Mouse (Mus musculus) hindbrain, embryonic 13.5 days (tissue): ENCODE data around the gene Dppa3. TPM values are rescaled to one million over a fixed set of nuclear protein-coding genes. Genes with fewer than 3 reads are reported as not detected.

Experiments
- ATAC-seq: fragments of 200-750 bp; cut with Nextera tagmentation; 2 replicates; pipeline ENCODE4 v1.8.0; 2017; ENCODE audit warnings: moderate TSS enrichment; ENCODE audit not compliant: low FRiP score
- H3K27ac ChIP-seq: fragments of 300-500 bp; sonication (generic); 2 replicates; pipeline ENCODE4 v1.5.1; 2015; ENCODE audit warnings: inconsistent platforms, mild to moderate bottlenecking, moderate library complexity
- H3K27me3 ChIP-seq: fragments of 300-500 bp; sonication (generic); 2 replicates; pipeline ENCODE4 v1.6.1; 2015; ENCODE audit warnings: mild to moderate bottlenecking, inconsistent platforms
- H3K36me3 ChIP-seq: fragments of 300-500 bp; sonication (generic); 2 replicates; pipeline ENCODE4 v1.6.1; 2015; ENCODE audit warnings: mild to moderate bottlenecking, inconsistent platforms
- H3K4me1 ChIP-seq: fragments of 300-500 bp; sonication (generic); replicated peaks from 2 replicates; pipeline ENCODE4 v1.6.1; 2015; ENCODE audit warnings: inconsistent platforms
- H3K4me2 ChIP-seq: fragments of 300-500 bp; sonication (generic); 2 replicates; pipeline ENCODE4 v1.6.1; 2015; ENCODE audit warnings: inconsistent platforms, mild to moderate bottlenecking, moderate library complexity
- H3K4me3 ChIP-seq: fragments of 300-500 bp; sonication (generic); 2 replicates; pipeline ENCODE4 v1.5.1; 2015; ENCODE audit warnings: mild to moderate bottlenecking, inconsistent platforms
- H3K9ac ChIP-seq: fragments of 300-500 bp; sonication (generic); 2 replicates; pipeline ENCODE4 v1.6.1; 2015; ENCODE audit warnings: mild to moderate bottlenecking, inconsistent platforms
- H3K9me3 ChIP-seq: fragments of 300-500 bp; sonication (generic); 2 replicates; pipeline ENCODE4 v1.6.1; 2016; ENCODE audit warnings: inconsistent platforms
- WGBS: fragments of 180-500 bp; shearing (Covaris S2); methylation state at CpG from one replicate; pipeline ENCODE4 v1.1.7; 2015; 5-methylcytosine and 5-hydroxymethylcytosine counted together
- polyA plus RNA-seq: library from polyadenylated mRNA; unstranded; fragments of >200 nt; fragmentation: Nextera tagmentation; extraction: Ambion mirVana; gene quantifications from 2 replicates; pipeline ENCODE4 v1.2.1, GENCODE M21; 2015

Dppa3 gene
- polyA plus RNA-seq, 1 experiment from 2014 or later, result not detected

- peak overlapping the region; percentile 38 for H3K4me3 ChIP-seq
- no peak overlapping the region for H3K9ac ChIP-seq
- 0 out of 2 replicates have a peak, but pooled peaks cover 7% of the 10 kb centered on the region for H3K4me1 ChIP-seq
- 93% methylated on average over 3 of the region's 3 CpGs for WGBS
- H3K4me2 ChIP-seq, result peak overlapping the region; percentile 54; the same call in 1 of the 2 replicates
- H3K9me3 ChIP-seq, result no peaks in the 10 kb centered on the region
- no peak overlapping the region for H3K27ac ChIP-seq
- no peaks in the 10 kb centered on the region for H3K27me3 ChIP-seq
- ATAC-seq, result no peak
- no peaks in the 10 kb centered on the region for H3K36me3 ChIP-seq
Measured at GRCm38 (mm10) chr6:122601615-122602014, 24.6 kb upstream of the Dppa3 start.

GRCm38 (mm10) chr6:122602242-122602991 lies 23.8 kb upstream of the Dppa3 start, which contains the start of gene Apobec1:
Gene Apobec1 (minus strand): TSS chr6:122602444.
- Histone ChIP-seq H3K27me3 (no peaks in the 10 kb centered on the region), H3K36me3 (no peaks in the 10 kb centered on the region), H3K9me3 (no peaks in the 10 kb centered on the region), H3K27ac (no peak within 1 kb of the TSS), H3K9ac (peak within 1 kb of the TSS; percentile 60; the same call in 1 of the 2 replicates), H3K4me1 (0 out of 2 replicates have a peak, but pooled peaks cover 7% of the 10 kb centered on the region), H3K4me3 (peak within 1 kb of the TSS; percentile 38), H3K4me2 (peak within 1 kb of the TSS; percentile 54)
- 11% methylated on average over 22 of the region's 22 CpGs for WGBS
- peak; percentile 74 for ATAC-seq

- Histone ChIP-seq H3K4me3 (no peak overlapping the region), H3K9me3 (no peaks in the 10 kb centered on the region), H3K27ac (no peak overlapping the region), H3K36me3 (no peaks in the 10 kb centered on the region), H3K4me2 (no peak overlapping the region; the same call in 1 of the 2 replicates), H3K27me3 (no peaks in the 10 kb centered on the region), H3K4me1 (0 out of 2 replicates have a peak, but pooled peaks cover 7% of the 10 kb centered on the region), H3K9ac (no peak overlapping the region)
- no peak for ATAC-seq
- WGBS, result 61% methylated on average over 1 of the region's 1 CpGs
Measured at GRCm38 (mm10) chr6:122602992-122603322, 23.3 kb upstream of the Dppa3 start.

- Histone ChIP-seq H3K27ac (no peak overlapping the region), H3K27me3 (no peaks in the 10 kb centered on the region), H3K36me3 (no peaks in the 10 kb centered on the region), H3K4me3 (no peak overlapping the region), H3K4me2 (no peak overlapping the region), H3K9me3 (no peaks in the 10 kb centered on the region), H3K9ac (no peak overlapping the region), H3K4me1 (0 out of 2 replicates have a peak, but pooled peaks cover 7% of the 10 kb centered on the region)
- ATAC-seq, result no peak
Measured at GRCm38 (mm10) chr6:122604260-122604659, 21.9 kb upstream of the Dppa3 start.

- H3K4me3 ChIP-seq, result no peak overlapping the region
- 92% methylated on average over 8 of the region's 8 CpGs for WGBS
- peaks cover 11% of the 10 kb centered on the region; the same call in 1 of the 2 replicates for H3K4me1 ChIP-seq
- H3K4me2 ChIP-seq, result no peak overlapping the region
- H3K36me3 ChIP-seq, result no peaks in the 10 kb centered on the region
- no peak for ATAC-seq
- no peak overlapping the region for H3K9ac ChIP-seq
- no peak overlapping the region for H3K27ac ChIP-seq
- no peaks in the 10 kb centered on the region for H3K27me3 ChIP-seq
- no peaks in the 10 kb centered on the region for H3K9me3 ChIP-seq
Measured at GRCm38 (mm10) chr6:122605483-122605882, 20.7 kb upstream of the Dppa3 start.

GRCm38 (mm10) chr6:122606661-122607060 lies 19.5 kb upstream of the Dppa3 start:
- H3K4me2 ChIP-seq, result no peak overlapping the region
- ATAC-seq, result no peak
- no peaks in the 10 kb centered on the region for H3K27me3 ChIP-seq
- no peak overlapping the region for H3K27ac ChIP-seq
- no peak overlapping the region for H3K9ac ChIP-seq
- peaks cover 11% of the 10 kb centered on the region; the same call in 1 of the 2 replicates for H3K4me1 ChIP-seq
- H3K4me3 ChIP-seq, result no peak overlapping the region
- no peaks in the 10 kb centered on the region for H3K36me3 ChIP-seq
- 95% methylated on average over 11 of the region's 11 CpGs for WGBS
- no peaks in the 10 kb centered on the region for H3K9me3 ChIP-seq

- no peak for ATAC-seq
- no peak overlapping the region for H3K4me3 ChIP-seq
- H3K4me1 ChIP-seq, result peaks cover 4% of the 10 kb centered on the region; the same call in 1 of the 2 replicates
- H3K9me3 ChIP-seq, result no peaks in the 10 kb centered on the region
- H3K27me3 ChIP-seq, result no peaks in the 10 kb centered on the region
- H3K36me3 ChIP-seq, result no peaks in the 10 kb centered on the region
- WGBS, result 94% methylated on average over 12 of the region's 12 CpGs
- H3K4me2 ChIP-seq, result no peak overlapping the region
- H3K9ac ChIP-seq, result no peak overlapping the region
- no peak overlapping the region for H3K27ac ChIP-seq
Measured at GRCm38 (mm10) chr6:122607700-122608099, 18.5 kb upstream of the Dppa3 start.

- 76% methylated on average over 10 of the region's 10 CpGs for WGBS
- Histone ChIP-seq H3K9me3 (no peaks in the 10 kb centered on the region), H3K4me3 (no peak overlapping the region), H3K27me3 (no peaks in the 10 kb centered on the region), H3K4me2 (no peak overlapping the region), H3K36me3 (no peaks in the 10 kb centered on the region), H3K27ac (no peak overlapping the region), H3K9ac (no peak overlapping the region), H3K4me1 (peaks cover 3% of the 10 kb centered on the region; the same call in 1 of the 2 replicates)
- ATAC-seq, result no peak
Measured at GRCm38 (mm10) chr6:122608434-122609376, 17.5 kb upstream of the Dppa3 start.

GRCm38 (mm10) chr6:122609377-122609728 lies 16.9 kb upstream of the Dppa3 start:
- 80% methylated on average over 9 of the region's 9 CpGs for WGBS
- Histone ChIP-seq H3K27ac (no peak overlapping the region), H3K9ac (no peak overlapping the region), H3K4me1 (peaks cover 3% of the 10 kb centered on the region; the same call in 1 of the 2 replicates), H3K36me3 (no peaks in the 10 kb centered on the region), H3K4me3 (no peak overlapping the region), H3K9me3 (no peaks in the 10 kb centered on the region), H3K4me2 (no peak overlapping the region), H3K27me3 (no peaks in the 10 kb centered on the region)
- no peak for ATAC-seq

GRCm38 (mm10) chr6:122609771-122610170 lies 16.4 kb upstream of the Dppa3 start, which contains the start of gene Gdf3:
Gene Gdf3 (minus strand): TSS chr6:122610087.
- H3K27me3 ChIP-seq, result no peaks in the 10 kb centered on the region
- WGBS, result 64% methylated on average over 14 of the region's 14 CpGs
- no peak for ATAC-seq
- no peak within 1 kb of the TSS for H3K4me2 ChIP-seq
- H3K9ac ChIP-seq, result no peak within 1 kb of the TSS
- peaks cover 3% of the 10 kb centered on the region; the same call in 1 of the 2 replicates for H3K4me1 ChIP-seq
- no peaks in the 10 kb centered on the region for H3K36me3 ChIP-seq
- no peak within 1 kb of the TSS for H3K27ac ChIP-seq
- H3K4me3 ChIP-seq, result no peak within 1 kb of the TSS
- no peaks in the 10 kb centered on the region for H3K9me3 ChIP-seq

- no peaks in the 10 kb centered on the region for H3K9me3 ChIP-seq
- H3K27me3 ChIP-seq, result no peaks in the 10 kb centered on the region
- 83% methylated on average over 4 of the region's 4 CpGs for WGBS
- no peaks in the 10 kb centered on the region for H3K36me3 ChIP-seq
- peaks cover 3% of the 10 kb centered on the region; the same call in 1 of the 2 replicates for H3K4me1 ChIP-seq
- no peak overlapping the region for H3K9ac ChIP-seq
- no peak overlapping the region for H3K4me2 ChIP-seq
- H3K27ac ChIP-seq, result no peak overlapping the region
- H3K4me3 ChIP-seq, result no peak overlapping the region
- ATAC-seq, result no peak
Measured at GRCm38 (mm10) chr6:122612426-122612825, 13.8 kb upstream of the Dppa3 start.

GRCm38 (mm10) chr6:122614047-122614446 lies 12.2 kb upstream of the Dppa3 start:
- Histone ChIP-seq H3K4me2 (no peak overlapping the region), H3K27me3 (no peaks in the 10 kb centered on the region), H3K4me3 (no peak overlapping the region), H3K9ac (no peak overlapping the region), H3K27ac (no peak overlapping the region), H3K4me1 (peaks cover 3% of the 10 kb centered on the region; the same call in 1 of the 2 replicates), H3K36me3 (no peaks in the 10 kb centered on the region), H3K9me3 (no peaks in the 10 kb centered on the region)
- no peak for ATAC-seq
- 68% methylated on average over 2 of the region's 2 CpGs for WGBS
